Mouse (Mus musculus): ENCODE results near the gene Lyz1.
"Not testable (repeated sequence)": the region's sequence is repeated elsewhere in the genome, so short reads cannot be mapped to it uniquely, and the experiment has no call there.

The Lyz1 gene

DNA sequence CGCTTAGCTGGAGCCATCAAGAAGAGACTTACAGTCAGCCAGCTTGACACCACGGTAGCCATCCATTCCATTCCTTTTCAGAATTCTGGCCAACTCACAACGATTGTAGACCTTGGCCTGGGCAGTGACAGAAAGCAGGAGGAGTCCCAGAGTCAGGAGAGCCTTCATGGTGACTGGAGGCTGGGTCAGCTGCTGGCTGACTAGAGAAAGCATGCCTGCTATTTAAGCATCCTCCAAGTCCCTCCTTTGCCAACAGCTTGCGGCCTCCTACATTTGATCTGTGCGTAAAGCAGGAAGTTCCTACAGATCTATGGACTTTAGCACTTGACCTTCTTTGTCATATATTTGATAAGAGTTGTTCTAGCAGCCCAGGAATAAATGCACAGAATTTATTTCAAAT lies at the start of gene Lyz1:
Gene Lyz1, minus strand, starts transcription at position 198 of the 400 bp plus-strand sequence.
- DNase-seq (ENCODE audit: low read depth, low spot score): no peak

DNA sequence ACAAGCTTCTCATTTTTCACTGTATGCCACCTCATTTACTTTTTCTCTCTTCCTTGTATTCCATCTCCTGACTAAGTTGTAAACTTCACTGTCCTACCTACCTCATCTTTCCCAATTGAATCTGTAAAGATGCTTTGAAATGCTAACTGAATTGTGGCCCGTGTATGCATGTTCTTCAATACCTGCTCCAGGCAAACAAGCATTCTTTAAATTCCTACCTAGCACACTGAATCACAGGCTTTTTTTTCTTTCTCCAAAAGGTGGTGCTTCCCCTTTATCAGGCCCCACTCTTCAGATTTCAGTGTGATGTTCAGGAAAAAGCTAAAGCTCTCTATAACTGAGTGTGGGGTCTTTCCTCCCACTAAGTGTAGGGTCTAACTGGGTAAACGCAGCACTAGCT lies 49.7 kb upstream of the Lyz1 start:
- no peak for DNase-seq (ENCODE audit: low read depth, low spot score)

DNA sequence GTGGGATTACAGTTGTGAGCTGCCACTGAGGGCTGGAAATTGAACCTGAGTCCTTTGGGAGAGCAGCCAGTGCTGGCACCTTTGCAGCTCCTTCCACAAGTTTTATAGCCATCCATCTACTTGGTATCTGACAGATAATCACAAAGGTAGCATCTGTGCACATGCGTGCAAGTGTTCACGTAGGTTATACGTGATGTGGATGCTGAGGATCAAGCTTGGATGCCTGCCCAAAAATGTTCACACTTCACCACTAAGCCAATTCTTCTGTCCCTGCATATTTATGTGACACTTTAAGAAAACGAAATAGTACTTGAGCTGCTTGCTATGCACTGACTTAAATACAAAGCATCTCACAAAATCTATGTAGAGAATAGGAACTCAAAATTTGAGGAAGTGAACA lies 48.4 kb upstream of the Lyz1 start:
- no peak for DNase-seq (ENCODE audit: low read depth, low spot score)

DNA sequence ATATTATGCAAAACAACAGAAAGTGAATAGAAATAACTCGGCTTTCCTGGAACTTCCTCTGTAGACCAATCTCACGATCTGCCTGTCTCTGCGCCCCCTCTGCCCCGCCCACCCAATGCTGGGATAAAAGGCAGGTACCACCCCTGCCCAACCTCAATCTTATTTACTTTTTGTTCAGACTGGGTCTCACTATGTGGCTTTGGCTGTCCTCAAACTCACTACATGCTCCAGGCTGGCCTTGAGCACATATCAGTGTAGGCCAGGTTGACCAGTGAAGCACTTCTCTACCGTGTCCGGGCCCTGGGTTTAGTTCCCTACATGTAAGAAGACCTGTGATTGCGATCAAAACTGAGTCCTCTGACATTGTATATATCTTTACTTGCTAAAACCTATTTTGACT lies 46.6 kb upstream of the Lyz1 start:
- DNase-seq (ENCODE audit: low read depth, low spot score): no peak

DNA sequence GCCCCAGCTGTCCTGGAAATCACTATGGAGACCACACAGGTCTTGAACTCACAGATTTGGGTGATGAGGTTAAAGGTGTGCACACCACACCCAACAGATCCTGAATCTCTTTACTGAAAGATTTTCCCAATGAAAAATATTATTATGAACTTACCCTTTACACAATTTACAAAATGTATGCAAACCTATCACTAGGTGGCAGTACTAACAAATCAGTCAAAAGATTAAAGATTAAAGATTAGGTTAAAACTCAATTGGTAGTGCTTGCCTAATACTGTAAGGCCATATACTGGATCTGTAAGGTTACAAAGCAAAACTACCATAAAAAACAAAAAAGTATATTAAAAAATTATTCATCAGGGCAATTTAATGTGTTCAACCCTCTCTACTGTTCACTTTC lies 45.3 kb upstream of the Lyz1 start:
- no peak for DNase-seq (ENCODE audit: low read depth, low spot score)

DNA sequence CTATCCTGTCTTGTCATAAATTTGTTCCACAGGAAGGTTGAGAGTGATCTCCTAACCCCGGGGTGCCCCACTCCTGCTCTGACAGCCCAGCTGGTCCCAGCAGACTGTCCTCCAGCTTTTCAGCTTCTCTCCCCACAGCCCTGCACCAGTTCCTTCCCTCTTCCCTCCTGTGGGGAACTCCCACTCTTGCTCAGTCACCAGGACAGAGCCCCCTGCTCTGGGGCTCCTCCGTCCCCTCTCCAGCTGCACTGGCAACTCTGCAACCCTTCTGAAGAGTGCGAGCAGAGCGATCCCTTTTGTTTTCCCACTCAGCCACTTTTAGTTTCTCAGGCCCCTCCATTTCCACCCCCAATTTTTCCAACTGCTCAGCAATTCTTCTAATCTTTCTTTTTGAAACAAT lies 43.0 kb upstream of the Lyz1 start:
- DNase-seq (ENCODE audit: low read depth, low spot score): no peak

DNA sequence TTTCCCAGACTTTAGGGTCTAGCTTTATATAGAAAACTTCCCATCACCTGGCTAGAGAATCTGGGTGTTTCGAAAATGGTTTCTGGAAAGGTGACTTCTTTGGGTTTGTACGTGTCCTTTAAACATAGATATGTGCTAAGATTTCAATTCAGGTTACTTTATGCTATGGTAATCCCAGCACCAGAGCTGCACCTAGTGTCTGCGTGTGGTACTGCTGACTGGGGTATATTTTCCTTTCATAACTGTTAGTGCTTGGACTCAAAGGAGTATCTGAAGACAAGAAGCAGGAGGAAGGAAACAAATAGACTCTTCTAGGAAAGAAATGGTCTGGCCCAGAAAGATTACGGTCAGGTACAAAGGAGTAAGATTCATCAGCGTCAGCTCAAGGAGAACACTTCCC lies 37.9 kb upstream of the Lyz1 start:
- no peak for DNase-seq (ENCODE audit: low read depth, low spot score)

DNA sequence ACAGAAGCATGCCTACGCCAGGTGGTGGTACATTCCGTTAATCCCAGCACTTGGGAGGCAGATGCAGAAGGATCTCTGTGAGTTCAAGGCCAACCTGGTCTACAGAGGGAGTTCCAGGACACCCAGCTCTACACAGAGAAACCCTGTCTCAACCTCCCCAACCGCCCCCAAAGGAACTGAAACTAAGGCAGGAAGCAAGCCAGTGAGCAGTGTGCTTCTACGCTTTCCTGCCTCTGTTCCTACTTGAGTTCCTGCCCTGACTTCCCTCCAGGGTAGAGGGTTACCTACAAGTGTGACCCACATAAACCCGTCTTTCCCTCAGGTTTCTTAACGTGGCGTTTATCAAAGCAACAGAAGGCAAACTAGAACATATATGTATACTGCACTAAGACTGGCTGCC lies 31.1 kb upstream of the Lyz1 start:
- DNase-seq (ENCODE audit: low read depth, low spot score): no peak

DNA sequence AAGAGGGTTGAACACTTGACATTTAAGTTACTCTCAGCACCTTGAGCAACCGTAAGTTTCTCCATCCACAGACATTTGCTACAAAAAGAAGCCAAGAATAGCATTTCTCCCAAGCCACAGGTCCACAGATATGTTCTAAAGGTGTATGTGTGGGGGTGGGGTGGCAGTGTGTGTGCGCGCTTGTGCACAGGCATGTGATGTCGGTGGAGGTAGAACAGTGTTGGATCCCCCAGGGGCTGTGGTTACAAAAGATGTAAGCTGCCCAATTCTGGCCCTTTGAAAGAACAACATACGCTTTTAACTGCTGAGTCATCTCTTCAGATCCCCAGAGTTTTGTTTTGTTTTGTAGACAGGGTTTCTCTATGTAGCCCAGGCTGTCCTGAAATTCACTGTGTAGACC lies 30.0 kb upstream of the Lyz1 start:
- no peak for DNase-seq (ENCODE audit: low read depth, low spot score)

DNA sequence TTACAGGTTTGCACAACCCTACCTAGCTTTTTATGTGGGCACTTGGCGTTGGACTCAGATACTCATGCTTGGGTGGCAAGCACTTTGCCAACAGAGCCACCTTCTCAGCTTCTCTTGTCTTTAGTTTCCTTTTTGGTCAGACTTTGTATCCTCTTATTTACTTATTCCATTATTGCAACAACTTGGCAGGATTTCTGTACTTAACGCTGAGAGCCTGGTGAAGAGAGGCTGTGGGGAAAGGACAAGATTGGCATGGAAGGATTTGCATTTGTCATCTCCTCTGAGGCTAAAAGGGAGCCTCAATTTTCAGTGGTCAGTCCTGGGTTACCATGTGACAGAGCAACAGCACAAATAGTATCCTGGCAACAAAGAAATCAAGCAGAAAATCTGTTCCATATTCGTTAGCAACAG lies 27.9 kb upstream of the Lyz1 start:
- DNase-seq (ENCODE audit: low read depth, low spot score): no peak

DNA sequence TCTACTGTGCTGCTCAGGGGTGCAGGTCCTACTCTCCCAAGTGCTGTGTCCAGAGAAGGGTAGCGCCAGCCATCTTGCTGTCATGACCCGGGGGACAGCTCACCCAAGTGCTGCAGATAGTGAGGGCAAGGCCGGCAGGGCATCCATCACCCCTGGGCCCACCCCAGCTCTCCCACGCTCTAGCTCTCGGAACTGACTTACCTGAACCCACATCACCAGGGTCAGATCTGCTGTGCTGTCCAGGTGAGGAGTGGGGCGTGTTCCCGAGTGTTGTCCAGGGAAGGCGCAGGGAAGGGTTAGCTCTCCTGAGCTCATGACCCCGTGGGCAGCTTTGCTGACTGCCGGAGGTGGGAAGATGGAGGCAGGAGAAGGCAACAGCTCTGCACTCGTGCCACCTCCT lies 23.7 kb upstream of the Lyz1 start:
- DNase-seq (ENCODE audit: low read depth, low spot score): no peak

DNA sequence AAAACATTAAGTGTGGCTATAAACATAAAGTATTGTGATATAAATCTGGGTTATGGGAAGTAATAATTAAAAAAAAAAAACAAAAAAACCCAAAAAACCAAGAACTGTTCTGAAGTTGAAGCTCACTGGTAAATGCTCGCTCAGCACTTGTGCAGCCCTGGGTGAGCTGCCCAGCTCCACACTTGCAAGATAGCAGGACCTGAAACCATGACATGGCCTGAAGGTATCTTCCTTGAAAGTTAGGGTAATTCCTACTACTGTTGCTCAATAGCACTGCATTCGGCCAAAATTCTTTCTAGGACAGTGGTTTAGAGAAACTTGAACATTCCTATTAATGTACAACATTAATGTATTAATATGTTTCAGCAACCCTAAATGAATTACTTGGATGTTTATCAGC lies 20.5 kb upstream of the Lyz1 start:
- DNase-seq (ENCODE audit: low read depth, low spot score): no peak

DNA sequence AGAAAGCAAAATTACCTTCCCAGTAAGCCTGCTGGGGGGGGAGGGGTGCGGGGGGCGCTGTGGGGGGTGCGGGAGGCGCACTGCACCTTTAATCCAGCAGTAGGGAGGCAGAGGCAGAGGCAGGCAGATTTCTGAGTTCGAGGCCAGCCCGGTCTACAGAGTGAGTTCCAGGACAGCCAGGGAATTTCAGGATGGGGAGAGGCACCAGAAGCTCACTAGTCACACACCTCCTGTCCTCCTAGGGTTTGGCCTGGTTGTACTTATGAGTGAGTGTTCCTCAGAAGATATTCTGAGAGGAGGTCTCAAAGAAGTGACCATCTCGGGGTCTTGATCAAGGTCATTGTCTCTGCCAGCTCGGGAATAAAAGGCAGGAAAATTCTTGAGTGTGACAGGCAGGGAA lies 19.5 kb upstream of the Lyz1 start:
- DNase-seq (ENCODE audit: low read depth, low spot score): no peak

DNA sequence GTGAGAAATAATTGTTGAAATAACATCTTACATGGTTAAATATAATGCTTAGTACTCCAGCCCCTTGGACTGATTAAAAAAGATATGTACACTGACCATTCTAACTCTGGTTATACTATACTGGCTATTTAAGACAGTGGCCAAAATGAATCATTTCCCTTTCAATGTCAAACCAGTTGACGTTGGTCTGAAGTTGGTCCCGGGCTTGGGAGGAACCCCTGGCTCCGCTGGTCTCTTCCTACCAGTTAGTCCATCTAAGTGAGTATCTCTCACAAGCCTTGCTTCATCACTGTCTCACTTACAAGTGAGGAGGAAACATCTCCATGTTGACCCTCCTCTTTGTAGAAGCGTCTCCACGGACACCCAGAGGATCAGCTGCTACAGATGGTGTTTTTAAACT lies 11.7 kb upstream of the Lyz1 start:
- no peak for DNase-seq (ENCODE audit: low read depth, low spot score)

DNA sequence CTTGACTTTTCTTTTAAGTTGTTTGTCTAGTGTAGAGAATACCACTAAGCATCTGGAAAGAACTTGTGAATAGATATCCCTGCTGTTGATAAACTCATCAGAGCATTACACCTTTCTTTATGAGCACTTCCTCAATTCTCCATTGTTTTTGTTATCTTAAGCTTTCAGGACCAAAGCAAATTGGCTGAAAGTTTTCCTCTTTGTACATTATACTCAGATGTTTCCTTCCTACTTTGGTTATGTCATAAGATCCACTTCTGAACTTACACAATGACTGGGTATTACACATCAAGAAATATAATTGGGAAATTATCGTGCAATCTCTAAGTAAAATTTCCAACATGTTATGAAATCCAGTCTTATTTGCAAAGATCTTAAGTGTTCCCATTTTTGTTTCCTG lies 9.0 kb upstream of the Lyz1 start:
- no peak for DNase-seq (ENCODE audit: low read depth, low spot score)

DNA sequence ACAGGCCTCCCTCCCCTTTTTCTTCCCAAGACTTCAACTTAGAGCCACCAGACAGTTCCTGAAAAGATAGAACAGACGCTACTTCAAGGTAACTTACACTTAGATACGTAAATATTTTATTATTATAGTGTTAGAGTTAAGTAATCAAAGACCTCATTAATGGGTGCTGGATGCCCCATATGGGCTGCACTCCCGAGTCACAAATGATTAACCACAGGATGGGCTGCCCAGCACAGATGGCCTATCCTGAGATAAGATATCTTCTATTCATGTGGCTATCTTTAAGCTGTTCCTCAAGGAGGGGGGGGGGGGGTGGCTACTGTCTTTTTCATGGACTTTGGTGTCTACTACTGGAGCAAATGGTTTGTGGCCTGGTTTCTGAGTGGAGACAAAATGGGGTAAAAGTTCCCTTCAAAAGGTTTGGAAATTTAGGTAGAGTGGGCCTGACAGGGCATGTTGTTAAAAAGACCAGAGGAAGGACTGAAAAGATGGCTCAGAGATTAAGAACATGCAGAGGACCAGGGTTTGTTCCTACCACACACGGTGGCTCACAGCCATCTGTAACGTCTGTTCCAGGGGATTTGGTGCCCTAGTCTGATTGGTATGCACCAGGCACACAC lies 7.3 kb upstream of the Lyz1 start:
- no peak for DNase-seq (ENCODE audit: low read depth, low spot score)

DNA sequence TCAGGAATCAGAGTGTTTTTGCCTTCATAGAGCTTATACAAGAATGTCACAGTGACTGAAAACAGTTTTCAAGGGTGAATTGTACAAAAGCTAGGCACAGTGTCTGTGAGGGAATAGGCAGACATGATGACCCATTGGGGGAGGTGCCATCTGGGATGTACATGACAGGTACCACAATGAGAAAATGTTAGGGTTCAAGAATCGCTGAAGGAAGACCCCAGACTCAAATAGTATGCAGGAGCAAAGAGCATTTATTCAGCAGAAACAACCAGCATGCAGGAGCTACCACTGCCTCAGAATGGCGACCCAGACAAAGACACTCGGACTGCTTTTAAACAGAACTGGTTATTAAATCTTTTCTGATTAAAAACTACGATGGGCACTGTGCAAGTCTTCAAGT lies 6.4 kb upstream of the Lyz1 start:
- DNase-seq (ENCODE audit: low read depth, low spot score): no peak

DNA sequence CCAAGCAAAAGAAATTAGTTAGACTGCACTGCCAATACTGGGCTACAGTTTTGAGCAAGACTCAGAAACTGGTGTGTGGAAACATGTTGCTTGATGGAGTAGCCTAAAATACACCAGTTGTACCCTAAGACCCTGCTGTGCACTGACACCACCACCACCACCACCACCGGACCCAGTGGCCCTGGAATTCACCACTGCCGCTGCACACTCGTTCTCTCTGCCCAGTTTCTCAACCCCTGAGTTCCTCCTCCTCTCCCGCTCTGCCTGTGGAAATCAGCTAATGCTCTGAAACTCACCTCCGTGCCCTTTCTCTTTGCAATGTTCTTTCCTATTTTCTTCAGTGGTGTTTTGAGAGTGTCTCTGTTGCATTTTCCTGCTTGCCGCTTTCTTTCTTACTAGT lies 5.7 kb upstream of the Lyz1 start:
- no peak for DNase-seq (ENCODE audit: low read depth, low spot score)

DNA sequence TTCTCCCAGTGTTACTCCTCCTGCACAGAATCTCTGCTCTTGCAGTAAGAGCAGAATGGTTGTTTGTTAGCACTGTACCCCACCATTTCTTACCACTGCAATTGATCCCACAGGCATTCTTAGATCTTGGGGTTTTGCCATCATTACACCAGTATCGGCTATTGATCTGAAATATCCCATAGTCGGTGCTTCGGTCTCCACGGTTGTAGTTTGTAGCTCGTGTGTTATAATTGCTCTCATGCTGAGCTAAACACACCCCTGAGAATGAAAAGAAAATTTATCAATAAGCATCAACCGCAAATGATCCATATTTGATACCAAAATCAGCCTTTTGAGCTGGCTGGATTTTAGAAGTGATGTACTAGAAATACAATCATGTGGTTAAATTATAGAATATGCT lies 1.7 kb downstream of the Lyz1 start:
- not testable (repeated sequence) for DNase-seq (ENCODE audit: low read depth, low spot score)

DNA sequence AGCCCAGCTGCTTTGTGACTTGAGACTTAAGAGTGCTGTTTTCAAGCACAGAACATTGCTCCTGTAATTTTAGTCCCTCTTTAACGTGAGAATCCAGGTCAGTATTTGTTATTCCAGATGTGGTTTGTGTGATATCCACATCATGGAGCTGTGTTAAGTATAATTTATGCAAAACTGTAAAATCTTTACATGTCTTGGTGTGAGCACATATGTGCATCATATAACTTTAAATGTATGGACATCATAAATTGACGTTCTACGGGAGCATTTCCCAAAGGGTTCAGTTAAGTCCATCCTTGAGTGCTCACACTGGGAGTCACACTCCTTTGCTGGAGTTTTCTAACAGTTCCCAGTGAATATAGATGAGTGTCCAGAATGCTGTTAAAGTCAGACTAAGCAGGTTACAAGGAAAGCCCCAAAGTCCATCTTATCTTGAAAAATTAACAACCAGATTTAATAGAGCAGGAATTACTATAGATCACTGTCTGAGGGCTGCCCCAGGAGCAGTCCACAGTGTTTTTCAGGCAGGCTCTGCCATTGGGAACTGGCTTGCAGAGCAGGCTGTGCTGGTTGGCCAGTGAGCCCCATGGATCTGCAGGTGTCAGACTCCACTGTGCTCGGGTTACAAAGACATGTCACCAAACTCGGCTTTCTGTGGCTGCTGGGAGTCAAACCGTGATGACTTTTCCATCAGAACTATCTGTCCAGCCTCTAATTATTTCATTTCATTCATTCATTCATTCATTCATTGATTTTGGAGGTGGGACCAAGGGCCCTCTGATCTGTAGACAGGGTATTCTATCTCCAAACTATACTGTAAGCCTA lies 2.4 kb downstream of the Lyz1 start:
- no peak for DNase-seq (ENCODE audit: low read depth, low spot score)

DNA sequence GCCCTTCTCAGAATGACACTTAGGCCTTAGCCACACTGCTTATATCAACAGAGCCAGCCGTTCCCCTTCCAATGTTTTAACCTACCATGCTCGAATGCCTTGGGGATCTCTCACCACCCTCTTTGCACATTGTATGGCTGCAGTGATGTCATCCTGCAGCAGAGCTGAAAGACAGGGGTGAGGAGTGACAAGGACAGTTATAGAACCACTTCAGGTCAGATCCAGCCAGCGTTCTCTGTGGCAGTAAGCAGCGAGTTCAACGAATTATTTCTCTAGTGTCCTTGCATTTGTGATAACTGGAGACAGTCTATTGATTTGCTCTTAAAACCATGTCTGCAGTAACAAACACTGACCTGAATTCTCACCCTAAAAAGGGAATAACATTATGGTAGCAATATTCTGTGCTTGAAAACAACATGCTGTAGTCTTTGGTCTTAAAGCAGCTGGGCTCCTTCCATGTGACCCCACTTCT lies 3.6 kb downstream of the Lyz1 start:
- not testable (repeated sequence) for DNase-seq (ENCODE audit: low read depth, low spot score)

DNA sequence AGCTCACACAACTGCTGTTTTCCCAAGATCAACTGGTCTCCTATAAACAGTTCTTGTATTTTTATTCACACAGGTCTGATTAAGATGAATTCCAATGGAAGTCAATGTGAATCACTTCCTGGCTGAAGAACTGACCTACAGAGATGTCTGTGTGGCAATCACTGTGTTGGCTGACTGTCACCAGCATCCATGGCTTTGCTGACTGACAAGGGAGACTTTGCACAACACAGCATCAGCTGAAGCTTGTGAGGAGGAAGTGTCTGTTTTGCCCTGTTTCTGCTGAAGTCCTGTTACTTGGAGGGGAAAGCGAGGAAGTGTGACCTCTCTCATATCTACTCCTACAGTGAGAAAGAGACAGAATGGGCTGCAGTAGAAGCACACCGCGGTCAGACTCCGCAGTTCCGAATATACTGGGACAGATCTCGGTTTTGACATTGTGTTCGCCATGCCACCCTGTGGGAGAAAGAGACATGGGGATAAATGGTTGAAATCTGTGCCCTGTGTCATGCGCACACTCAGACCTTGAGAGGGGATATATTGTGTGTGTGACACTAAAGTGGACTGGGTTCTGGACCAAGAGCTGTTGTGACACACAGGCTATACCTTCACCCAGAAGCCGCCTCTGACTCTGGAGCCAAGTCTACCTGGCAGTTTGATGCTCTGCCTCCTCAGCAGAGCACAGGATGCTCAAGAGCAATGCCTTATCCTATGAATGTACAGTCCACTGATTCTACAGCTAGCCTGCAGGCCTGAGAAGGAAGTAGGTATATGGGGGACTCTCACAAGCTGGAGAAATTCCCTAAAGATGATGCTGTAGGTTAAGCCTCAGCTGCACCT lies 4.3 kb downstream of the Lyz1 start:
- DNase-seq (ENCODE audit: low read depth, low spot score): no peak
